Mouse (Mus musculus) brain, embryonic 14.5 days (tissue): ENCODE data around the gene Col20a1.

ENCODE experiments used
- CTCF ChIP-seq: fragments of 200-500 bp; IDR thresholded peaks from 2 replicates; pipeline ENCODE4 v1.5.1; 2012; ENCODE audit warnings: inconsistent platforms, mild to moderate bottlenecking, moderate library complexity, borderline replicate concordance; ENCODE audit not compliant: insufficient read depth, insufficient read length; ENCODE audit errors: extremely low read depth
- POLR2A ChIP-seq: fragments of 200-500 bp; IDR thresholded peaks from 2 replicates; pipeline ENCODE4 v1.6.1; 2012; ENCODE audit warnings: mild to moderate bottlenecking, inconsistent platforms, borderline replicate concordance; ENCODE audit not compliant: poor library complexity, insufficient read depth, insufficient read length, severe bottlenecking; ENCODE audit errors: extremely low read depth

GRCm38 (mm10) chr2:181008339-181008738 lies 22.0 kb downstream of the Col20a1 start:
- TF ChIP-seq CTCF (no peak), POLR2A (no peak)
